Mouse (Mus musculus) testis, adult 2 months (tissue): ENCODE results near the gene Kdm4a. TPM values are rescaled to one million over a fixed set of nuclear protein-coding genes. Genes with fewer than 3 reads are reported as not detected.

Experiments
- H3K27ac ChIP-seq: fragments of 200-500 bp; 2 replicates; pipeline ENCODE4 v1.5.1; 2012; ENCODE audit warnings: low read depth, low read length; ENCODE audit not compliant: control insufficient read depth, insufficient read depth
- H3K27me3 ChIP-seq: fragments of 200-500 bp; 2 replicates; pipeline ENCODE4 v1.6.1; 2012; ENCODE audit warnings: mild to moderate bottlenecking, low read length, moderate library complexity; ENCODE audit not compliant: control insufficient read depth, insufficient read depth
- H3K36me3 ChIP-seq: fragments of 200-500 bp; 2 replicates; pipeline ENCODE4 v1.6.1; 2012; ENCODE audit warnings: mild to moderate bottlenecking, low read length; ENCODE audit not compliant: control insufficient read depth, insufficient read depth
- H3K4me1 ChIP-seq: fragments of 200-500 bp; 2 replicates; pipeline ENCODE4 v1.6.1; 2012; ENCODE audit warnings: low read length; ENCODE audit not compliant: control insufficient read depth, insufficient read depth
- H3K4me3 ChIP-seq: fragments of 200-500 bp; 2 replicates; pipeline ENCODE4 v1.5.1; 2012; ENCODE audit warnings: low read depth, mild to moderate bottlenecking, low read length, moderate library complexity, mixed read lengths; ENCODE audit not compliant: control insufficient read depth
- CTCF ChIP-seq: fragments of 200-500 bp; IDR thresholded peaks from 2 replicates; pipeline ENCODE4 v1.5.1; 2012; ENCODE audit warnings: low read depth, mild to moderate bottlenecking, inconsistent platforms, low read length, moderate library complexity; ENCODE audit not compliant: control insufficient read depth, insufficient read depth, insufficient replicate concordance
- POLR2A ChIP-seq: fragments of 200-500 bp; IDR thresholded peaks from 2 replicates; pipeline ENCODE4 v1.6.1; 2012; ENCODE audit warnings: low read depth, mild to moderate bottlenecking, inconsistent platforms, low read length, moderate library complexity; ENCODE audit not compliant: control insufficient read depth
- polyA plus RNA-seq: library from polyadenylated mRNA; depleted of rRNA; stranded (reverse); fragments of >200 nt; gene quantifications from 2 replicates; pipeline ENCODE4 v1.2.3, GENCODE M21; 2012; rRNA removed

Kdm4a gene
- polyA plus RNA-seq, 1 experiment, result 14.2 TPM

GRCm38 (mm10) chr4:118098571-118098970 lies 81.3 kb downstream of the Kdm4a start:
- Histone ChIP-seq H3K4me1 (no peaks in the 10 kb centered on the region), H3K4me3 (no peak overlapping the region), H3K36me3 (no peaks in the 10 kb centered on the region), H3K27me3 (no peaks in the 10 kb centered on the region), H3K27ac (no peak overlapping the region)
- TF ChIP-seq CTCF (no peak), POLR2A (no peak)

DNA sequence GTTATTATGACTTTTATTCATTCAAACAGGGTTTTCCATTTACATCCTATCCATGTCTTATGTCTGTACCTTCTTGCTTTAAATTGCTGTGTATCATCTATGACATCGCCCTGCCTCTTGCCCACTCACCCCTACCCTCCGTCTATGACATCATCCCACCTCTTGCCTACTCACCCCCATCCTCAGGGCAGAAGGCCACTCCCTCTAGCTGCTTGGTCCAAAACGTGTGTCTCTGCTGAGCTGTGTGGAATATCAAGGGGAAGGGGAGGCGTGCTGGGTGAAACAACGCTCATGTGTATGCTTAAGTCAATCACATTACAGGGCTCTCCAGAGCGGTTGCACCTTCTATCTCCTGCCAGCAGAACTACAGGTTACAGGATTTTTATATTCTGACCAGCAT lies 83.8 kb downstream of the Kdm4a start:
- H3K4me1 ChIP-seq, result no peaks in the 10 kb centered on the region
- TF ChIP-seq CTCF (no peak), POLR2A (peak; percentile 81; the same call in 1 of the 2 replicates)
- no peaks in the 10 kb centered on the region for H3K36me3 ChIP-seq
- no peaks in the 10 kb centered on the region for H3K27me3 ChIP-seq
- no peak overlapping the region for H3K27ac ChIP-seq
- H3K4me3 ChIP-seq, result peak overlapping the region; percentile 68

GRCm38 (mm10) chr4:118092784-118093457 lies 86.9 kb downstream of the Kdm4a start:
- TF ChIP-seq CTCF (no peak), POLR2A (no peak)
- no peak overlapping the region for H3K27ac ChIP-seq
- no peaks in the 10 kb centered on the region for H3K4me1 ChIP-seq
- no peaks in the 10 kb centered on the region for H3K36me3 ChIP-seq
- H3K4me3 ChIP-seq, result no peak overlapping the region
- H3K27me3 ChIP-seq, result no peaks in the 10 kb centered on the region

DNA sequence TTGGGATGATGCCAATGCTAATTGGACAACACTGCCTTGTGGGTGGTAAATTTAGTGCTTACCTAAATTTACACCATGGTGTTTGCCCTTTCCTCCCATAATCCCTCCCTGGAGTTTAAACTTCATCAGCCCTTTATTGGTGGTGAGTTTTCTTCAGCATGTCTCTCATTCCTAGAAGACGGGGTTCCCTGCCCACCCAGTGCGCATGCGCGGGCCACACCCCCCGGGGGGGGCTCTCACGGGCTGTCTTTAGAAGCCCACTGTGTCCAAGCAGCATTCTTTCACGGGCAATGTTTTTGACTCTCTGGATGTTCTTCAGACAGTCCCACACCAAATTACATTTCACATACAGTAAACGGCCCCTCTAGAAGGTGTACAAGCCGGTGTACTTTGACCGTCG lies 89.4 kb downstream of the Kdm4a start:
- Histone ChIP-seq H3K4me3 (peak overlapping the region; percentile 47), H3K4me1 (no peaks in the 10 kb centered on the region), H3K36me3 (no peaks in the 10 kb centered on the region), H3K27me3 (no peaks in the 10 kb centered on the region), H3K27ac (no peak overlapping the region)
- TF ChIP-seq CTCF, result no peak
- no peak for TF ChIP-seq POLR2A

GRCm38 (mm10) chr4:118089939-118090338 lies 89.9 kb downstream of the Kdm4a start:
- H3K27ac ChIP-seq, result no peak overlapping the region
- H3K4me3 ChIP-seq, result peak overlapping the region; percentile 59
- no peaks in the 10 kb centered on the region for H3K4me1 ChIP-seq
- H3K27me3 ChIP-seq, result no peaks in the 10 kb centered on the region
- TF ChIP-seq CTCF, result peak; percentile 73; the same call in 1 of the 2 replicates
- TF ChIP-seq POLR2A, result no peak
- no peaks in the 10 kb centered on the region for H3K36me3 ChIP-seq

DNA sequence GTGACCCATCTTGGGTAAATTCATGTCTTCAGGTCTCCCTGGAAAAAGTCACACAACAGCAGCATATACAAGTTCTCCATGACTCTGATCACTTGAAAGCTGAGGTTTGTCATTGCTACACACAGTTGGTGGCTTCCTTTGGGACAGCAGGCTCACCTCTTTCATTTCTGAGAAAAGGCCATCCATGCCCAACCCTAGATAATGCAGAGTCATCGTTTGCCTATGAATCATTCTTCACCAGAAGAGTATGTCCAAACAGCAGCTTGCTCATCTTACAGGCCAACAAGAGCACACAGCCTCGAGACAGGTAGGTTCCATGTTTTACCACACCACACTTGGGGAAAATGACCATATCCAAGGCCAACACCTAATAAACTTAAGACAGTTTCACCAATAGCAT lies 91.1 kb downstream of the Kdm4a start:
- Histone ChIP-seq H3K36me3 (no peaks in the 10 kb centered on the region), H3K4me3 (peak overlapping the region; percentile 77), H3K27ac (peak overlapping the region; percentile 9; the same call in 1 of the 2 replicates), H3K4me1 (no peaks in the 10 kb centered on the region), H3K27me3 (no peaks in the 10 kb centered on the region)
- no peak for TF ChIP-seq CTCF
- TF ChIP-seq POLR2A, result no peak

Other genes starting within 250 kb of the Kdm4a start
- gene St3gal3, start 45.1 kb downstream of the Kdm4a start, polyA plus RNA-seq, result 3.4 and 4.4 TPM in 2 replicates
- gene Ptprf, start 111.4 kb upstream of the Kdm4a start, polyA plus RNA-seq, result 14.3 and 15.2 TPM in 2 replicates
- gene Szt2, start 229.2 kb upstream of the Kdm4a start, polyA plus RNA-seq, result 12.2 and 14.2 TPM in 2 replicates
- gene Med8, start 229.3 kb upstream of the Kdm4a start, polyA plus RNA-seq, result 28.3 and 29.0 TPM in 2 replicates
- 17.1 and 19.6 TPM in 2 replicates for gene Elovl1, start 248.1 kb upstream of the Kdm4a start, polyA plus RNA-seq